Mouse (Mus musculus) left cerebral cortex, postnatal 25 days (tissue): Measurements from ENCODE around the gene Tgfb3. TPM values are rescaled to one million over a fixed set of nuclear protein-coding genes. Genes with fewer than 3 reads are reported as not detected.
A peak's percentile ranks its signal among the peaks of the same experiment; 100 is the strongest.

ENCODE experiments used
- DNase-seq, 2 experiments: peaks; one replicate each; pipeline ENCODE4 v3.0.0; 2022; ENCODE audit warnings: low spot score in 2 of 2, mixed read lengths in 1 of 2
- intact Hi-C: fragments of 180-260 bp; cut with DNase I; formaldehyde crosslinking; loops from one replicate; pipeline ENCODE4 v1.15.1; 2025
- total RNA-seq, 2 experiments: library from RNA; stranded (reverse); gene quantifications; 2 replicates each; pipeline ENCODE4 v1.2.3; 2021

The Tgfb3 gene
- total RNA-seq = 10 to 100 TPM; 13.9 to 15.2 TPM

DNA sequence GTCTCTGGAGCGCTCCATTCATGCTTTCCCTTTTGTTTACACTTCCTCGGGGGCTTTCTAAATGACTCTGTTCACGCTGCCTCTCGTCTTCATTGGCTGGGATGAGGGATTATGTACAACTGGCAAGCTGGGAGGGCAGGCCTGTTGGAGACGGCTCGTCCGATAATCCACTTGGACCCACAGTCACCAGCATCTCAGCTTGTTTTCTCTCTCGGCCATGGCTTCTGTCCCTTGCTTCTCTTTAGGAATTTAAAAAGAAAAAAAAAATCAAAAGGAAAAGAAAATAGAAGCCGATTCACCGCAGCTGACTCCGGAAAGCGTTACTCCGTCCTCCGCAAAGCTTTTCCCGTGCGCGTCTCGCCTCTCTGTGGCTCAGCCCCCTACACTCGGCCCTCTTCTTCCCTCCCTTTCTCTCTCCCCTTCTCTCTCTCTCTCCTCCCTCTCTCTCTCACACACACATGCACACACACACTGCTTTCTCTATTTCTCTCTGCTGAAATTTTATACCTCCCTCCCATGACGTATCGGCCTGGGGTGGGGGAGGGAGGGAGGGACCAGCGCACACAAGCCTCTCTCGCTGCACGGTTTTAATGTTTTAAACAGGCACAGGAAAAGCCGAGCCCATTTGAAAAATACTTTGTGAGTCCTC is at the start of gene Tgfb3:
Gene Tgfb3, minus strand, starts transcription at position 489 of the 649 bp plus-strand sequence.
- intact Hi-C loops = loop anchor here (1.0 to 10.0 kb wide), 7 partner anchors 56 to 334 kb away; partner anchors contain the start of genes Erg28, Flvcr2 and Ttll5
- peak in 1 of 2 experiments; percentile 72 for DNase-seq

DNA sequence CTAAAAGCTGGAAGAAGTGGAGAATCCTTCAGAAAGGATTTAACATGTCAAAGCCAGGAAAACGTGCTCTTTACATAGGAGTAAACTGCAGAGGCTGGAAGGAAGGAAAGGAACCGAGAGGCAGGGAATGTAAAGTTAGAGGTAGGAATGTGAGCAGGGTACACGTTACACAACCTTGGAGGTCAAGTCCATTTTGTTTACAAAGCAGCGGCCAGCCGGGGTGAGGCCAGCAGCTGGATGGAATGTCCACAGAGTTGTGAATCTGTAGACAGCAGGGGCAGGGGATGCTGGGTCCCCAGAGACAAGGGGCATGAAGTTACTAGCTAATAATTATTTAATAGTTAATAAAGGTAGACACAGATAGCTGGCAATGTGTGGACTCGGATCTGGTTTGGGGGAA is 49.3 kb upstream of the Tgfb3 start:
- intact Hi-C loops = no loop called here
- no peak for DNase-seq

DNA sequence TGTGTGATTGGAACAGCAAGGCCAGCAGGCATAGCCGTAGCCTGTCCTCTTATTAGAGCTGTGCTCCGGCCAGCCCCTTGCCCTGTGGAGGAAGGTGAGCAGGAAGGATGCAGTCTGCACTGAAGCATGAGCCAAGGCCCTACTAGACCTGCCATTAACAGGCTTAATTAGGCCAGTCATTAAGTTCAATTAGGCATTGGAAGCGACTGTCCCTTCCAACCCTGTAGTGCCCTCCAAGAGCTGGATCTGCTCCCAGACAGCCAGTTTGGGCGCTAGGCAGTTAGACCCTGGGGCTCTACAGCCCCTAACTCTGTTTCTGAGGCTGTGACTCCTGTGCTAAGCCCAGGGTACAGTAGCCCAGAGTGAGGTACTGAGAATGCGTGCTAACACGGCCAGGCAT is 45.2 kb upstream of the Tgfb3 start:
- intact Hi-C loops = no loop called here
- no peak for DNase-seq

DNA sequence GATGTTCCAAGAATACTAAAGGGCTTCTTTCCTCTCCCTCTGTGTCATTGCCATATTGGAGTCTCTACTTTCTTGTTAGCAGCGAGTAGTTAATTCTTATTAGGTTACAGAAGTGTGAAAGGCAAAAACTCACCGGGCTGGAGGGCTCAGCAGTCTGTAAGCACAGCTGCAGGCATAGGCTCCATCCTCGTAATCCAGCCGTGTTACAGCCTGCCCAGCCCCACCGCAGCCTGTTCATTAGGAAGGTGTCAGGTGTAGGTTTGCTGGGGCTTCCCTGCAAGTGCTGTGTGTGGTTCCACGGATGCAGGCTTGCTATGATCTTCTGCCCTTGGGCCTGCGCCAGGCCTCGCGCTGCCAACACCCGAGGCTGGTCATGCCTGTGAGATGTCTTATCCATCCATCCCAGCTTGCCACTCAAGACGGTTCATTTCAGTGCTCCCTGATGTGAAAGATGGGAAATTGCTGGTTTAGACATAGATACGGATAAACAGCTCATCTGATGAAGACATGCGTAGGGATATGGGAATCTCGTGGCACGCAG is 37.5 kb upstream of the Tgfb3 start:
- intact Hi-C loops = no loop called here
- no peak for DNase-seq

DNA sequence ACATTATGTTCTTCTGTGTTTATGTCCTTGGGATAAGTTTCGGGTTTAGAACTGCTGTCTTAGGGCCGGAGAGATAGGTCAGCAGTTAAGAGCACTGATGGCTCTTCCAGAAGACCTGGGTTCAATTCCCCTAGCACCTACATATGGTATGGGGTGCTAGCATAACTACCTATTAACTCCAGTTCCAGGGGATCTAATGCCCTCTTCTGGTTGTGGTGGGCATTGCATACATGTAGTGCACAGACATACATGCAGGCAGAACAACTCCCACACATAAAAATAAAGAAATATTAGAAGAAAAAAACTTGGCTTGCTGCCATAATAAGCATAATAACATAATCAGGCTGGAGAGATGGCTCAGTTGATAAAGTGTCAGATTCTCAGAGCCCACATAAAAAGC is 31.8 kb upstream of the Tgfb3 start:
- no peak for DNase-seq
- intact Hi-C loops = no loop called here

DNA sequence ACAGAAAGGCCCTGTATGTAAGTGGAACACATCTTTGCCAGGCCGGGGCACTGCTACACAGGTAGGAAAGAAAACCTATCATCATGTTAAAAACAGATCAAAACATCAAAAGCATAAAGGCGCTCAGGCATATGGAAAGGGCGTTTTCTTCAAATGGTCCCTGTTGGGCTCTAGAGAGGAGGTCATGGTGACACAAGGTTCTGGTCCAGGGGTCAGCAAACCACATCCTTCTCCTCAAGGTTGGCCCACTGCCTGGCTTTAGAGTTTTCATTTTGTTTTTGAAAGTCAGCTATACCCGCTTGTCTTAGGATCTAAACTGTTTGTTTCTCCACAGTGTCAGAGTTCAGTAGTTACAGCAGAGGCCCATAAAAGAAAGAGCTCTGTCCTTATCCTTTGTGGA is 30.7 kb upstream of the Tgfb3 start:
- no peak for DNase-seq
- intact Hi-C loops = no loop called here

DNA sequence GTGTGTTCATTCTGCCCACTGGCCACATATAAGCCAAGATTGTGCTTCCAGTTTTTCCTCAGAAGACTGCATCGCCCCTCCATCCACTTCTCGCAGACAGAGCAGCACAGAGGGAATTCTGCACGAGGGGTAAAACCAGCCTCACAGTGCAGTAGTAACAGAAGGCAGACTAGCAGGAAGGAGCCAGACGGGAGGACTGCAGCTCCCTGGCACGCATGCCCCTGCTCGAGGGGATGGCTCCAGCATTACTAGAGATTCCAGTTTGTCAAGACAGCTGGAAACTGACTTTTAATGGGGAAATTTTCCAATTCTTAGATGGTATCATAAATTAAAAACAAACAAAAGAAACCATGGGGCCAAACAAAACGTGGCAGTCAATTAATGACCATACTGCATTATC is 28.8 kb upstream of the Tgfb3 start:
- intact Hi-C loops = no loop called here
- no peak for DNase-seq

DNA sequence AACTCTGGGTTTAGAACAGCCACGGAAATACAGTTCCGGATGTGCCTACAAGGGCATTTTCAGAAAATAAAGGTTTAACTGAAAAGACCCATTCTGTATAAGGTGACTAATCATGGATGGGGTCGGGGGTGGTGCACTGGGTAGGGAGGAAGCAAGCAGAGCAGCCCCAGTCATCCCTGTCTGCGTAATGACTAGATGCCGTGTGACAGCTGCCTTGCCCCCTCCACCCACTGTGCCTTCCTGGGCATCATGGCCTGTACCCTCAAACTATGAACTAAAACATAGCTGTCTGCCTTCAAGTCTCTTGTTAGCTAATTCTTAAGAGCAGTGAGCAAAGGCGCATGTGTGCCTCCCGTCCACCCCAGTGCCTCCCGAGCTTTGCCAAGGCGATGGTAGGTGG is 27.2 kb upstream of the Tgfb3 start:
- DNase-seq = no peak
- intact Hi-C loops = no loop called here

DNA sequence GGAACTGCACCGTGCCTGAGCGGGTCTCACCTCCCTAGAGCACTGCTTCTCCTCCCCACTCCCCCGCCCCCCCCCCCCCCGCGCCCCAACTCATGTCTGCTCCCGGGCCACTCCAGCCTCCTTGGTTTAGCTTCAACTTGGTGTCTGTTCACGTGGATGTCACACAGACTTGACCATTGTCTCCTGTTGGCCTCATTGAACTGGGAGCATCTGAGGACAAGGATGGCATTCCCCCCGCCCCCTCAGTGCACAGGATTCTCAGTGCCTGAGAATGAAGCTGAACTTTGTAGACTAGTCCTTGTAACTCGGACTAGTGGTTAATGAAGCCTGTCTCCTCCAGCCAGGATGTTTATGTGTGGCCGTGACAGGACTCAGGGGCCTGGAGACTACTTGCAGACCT is 26.7 kb upstream of the Tgfb3 start:
- DNase-seq = no peak
- intact Hi-C loops = no loop called here

DNA sequence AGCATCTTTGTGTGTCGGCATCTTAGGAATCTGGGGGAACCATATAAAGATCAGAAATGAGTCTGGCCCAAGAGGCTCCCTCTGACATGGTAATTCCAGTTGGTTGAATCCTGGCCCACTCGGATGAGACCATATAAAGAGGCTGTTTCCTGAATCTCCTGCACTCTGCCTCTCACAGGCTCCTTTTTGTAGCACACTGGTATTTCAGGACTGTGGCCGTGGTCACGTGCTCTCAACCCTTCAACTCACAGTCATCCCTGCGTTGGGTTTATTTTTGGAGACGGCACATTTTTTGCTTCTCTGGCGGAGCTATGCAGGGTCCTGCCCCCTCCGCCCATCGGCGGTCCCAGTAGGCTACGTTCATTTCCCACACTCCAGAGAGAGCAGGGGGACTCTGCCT is 25.5 kb upstream of the Tgfb3 start:
- DNase-seq = peak in 1 of 2 experiments; percentile 59
- intact Hi-C loops = no loop called here

DNA sequence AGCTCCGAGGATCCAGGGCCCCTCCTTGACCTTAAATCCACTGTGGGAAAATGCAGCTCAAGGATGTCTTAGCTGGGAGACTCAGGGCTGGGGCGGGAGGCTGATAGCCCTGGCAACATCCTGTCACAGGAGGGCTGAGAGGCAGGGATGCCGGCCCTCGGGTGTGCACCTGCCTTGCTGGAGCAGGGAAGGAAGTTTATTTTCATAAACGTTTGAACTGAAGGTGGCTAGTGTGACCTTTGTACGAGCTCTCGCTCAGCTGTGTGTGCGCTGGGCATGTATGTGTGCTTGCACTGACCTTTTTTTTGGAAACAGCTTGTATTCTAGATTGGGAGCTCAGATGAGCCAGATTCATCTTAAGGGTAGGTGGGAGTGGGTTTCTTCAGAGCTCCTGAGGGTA is 25.0 kb upstream of the Tgfb3 start:
- intact Hi-C loops = no loop called here
- DNase-seq = no peak

DNA sequence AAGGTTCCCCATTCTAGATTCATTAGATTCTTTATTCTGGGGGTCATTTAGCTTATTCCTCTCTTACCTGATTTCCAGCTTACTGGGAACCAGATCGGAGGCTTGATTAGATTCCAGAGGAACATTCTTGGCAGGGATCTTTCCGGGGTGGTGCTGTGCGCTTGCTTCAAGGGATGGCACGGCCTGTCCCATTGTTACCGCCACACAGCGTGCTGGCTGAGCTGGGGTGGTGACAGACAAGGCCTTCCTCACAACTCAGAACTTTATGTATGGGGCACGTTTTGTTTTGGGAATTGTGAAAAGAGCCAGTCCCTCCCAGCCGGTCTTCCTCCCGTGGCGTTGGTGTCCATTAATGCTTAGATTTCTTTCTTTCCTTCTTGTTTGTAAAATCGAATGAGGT is 24.6 kb upstream of the Tgfb3 start:
- intact Hi-C loops = no loop called here
- no peak for DNase-seq

DNA sequence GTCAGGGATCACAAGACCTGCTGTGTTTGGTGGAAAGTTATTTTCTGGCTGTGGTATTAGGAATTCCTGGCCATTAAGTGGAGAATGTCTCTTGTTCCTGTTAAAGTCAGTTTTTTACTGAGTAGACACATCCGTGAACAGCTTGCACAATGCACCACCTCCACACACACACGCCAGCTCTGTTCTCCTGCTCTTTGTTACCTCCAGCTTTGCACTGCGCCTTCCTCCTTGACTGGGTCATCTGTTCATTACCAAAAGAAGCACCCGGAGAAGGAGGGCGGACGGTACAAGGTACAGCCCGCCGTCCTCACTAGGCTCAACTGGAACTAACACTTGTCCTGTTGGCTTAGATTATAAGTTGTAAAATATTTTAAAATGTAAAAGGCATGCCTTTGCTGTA is 23.8 kb upstream of the Tgfb3 start:
- no peak for DNase-seq
- intact Hi-C loops = no loop called here

DNA sequence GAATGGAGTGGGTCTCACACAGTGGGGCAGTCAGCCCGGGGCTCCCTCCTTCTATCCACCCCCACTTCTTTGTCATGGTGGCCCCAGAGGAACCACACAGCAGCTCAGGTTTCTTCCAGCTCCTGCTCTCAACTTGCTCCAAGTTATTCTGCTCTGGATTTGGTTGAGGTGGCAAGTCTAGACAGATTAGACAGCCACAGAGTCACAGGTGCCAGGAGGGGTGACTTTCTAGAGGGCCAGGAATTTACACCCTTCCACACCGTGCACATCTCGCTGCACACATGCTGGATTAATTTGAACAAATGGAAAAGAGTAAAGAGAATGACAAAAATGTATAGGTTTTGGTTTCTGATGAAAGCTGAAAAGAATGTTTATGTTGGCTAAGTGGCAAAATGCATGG is 21.9 kb upstream of the Tgfb3 start:
- no peak for DNase-seq
- intact Hi-C loops = no loop called here

DNA sequence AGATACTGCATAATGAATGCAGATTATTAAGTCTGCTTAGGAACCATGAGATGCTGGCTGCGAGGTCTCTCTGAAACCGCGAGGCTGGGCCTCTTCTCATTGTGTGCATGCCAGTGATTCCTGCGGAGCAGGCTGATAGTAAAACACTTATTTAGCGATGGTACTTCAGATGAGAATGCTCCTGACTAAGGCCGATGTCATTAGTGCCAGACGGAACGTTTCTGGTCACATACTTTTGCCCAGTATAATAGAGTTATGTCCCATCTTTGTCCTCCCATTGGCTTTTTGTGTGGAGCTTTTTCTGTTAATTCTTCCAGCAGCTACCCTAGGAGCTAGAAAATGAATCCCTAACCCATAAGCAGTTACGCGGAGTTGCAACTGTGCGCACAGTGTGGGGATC is 18.9 kb upstream of the Tgfb3 start:
- intact Hi-C loops = no loop called here
- DNase-seq = no peak

DNA sequence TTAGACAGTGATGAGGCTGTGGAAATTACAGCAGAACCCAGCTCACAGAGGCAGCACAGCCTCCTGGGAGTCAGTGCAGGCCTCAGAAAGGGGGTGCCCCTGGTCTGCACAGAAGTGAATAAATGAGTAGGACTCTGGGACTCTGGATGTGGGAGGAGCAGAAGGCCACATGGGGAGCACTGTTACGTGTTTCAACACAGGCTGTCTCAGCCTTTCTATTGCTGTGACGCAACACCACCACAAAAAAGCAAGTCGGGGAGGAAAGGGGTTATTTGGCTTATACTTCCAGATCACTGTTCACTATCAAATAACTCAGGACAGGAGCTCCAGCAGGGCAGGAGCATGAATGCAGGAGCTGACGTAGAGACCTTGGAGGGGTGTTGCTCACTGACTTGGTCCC is 17.0 kb upstream of the Tgfb3 start:
- DNase-seq = no peak
- intact Hi-C loops = no loop called here

DNA sequence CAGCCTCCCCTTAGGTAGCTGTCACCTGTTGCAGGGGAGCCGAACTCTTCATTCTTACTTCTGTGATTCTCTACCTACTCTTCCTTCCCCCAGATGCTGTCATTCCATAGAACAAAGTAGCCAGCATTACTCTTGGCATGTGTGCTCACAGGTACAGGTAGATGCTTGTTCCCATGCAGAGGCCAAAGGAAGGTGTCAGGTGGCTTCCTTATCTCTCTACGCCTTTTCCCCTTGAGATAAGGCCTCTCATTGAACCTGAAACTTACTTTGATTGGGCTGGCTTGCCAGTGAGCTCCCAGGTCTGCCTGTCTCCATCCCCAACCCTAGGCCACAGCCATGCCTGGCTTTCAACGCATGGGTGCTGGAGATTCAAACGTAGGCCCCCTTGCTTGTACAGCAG is 15.2 kb upstream of the Tgfb3 start:
- intact Hi-C loops = no loop called here

DNA sequence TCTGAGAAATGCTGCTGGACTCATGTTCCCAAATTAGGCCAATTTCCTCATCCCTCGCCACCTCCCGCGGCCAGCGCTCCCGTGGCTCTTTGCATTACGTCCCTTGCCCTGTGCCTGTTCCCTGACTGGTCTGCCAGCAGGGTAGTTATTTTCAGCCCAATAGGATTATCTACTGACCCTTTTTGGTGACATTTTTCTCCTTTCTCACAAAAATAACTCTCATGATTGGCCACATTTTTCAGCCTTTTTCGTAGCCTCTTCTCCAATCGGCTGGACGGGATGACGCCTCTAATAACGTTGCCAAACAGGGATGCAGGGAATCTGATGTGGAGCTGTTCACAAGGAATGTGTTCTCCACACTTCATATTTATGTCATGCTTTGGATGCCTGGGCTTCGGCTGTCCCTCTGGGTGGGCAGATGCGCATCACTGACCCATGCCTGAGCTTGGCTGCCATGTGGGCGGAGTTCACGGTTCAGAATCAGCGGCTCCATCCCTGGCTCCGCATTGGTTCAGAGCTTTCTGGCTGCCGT is 12.8 kb upstream of the Tgfb3 start:
- intact Hi-C loops = no loop called here
- DNase-seq = no peak

More for the DNA sequence above, 15.2 kb upstream of the Tgfb3 start:
- DNase-seq = no peak

DNA sequence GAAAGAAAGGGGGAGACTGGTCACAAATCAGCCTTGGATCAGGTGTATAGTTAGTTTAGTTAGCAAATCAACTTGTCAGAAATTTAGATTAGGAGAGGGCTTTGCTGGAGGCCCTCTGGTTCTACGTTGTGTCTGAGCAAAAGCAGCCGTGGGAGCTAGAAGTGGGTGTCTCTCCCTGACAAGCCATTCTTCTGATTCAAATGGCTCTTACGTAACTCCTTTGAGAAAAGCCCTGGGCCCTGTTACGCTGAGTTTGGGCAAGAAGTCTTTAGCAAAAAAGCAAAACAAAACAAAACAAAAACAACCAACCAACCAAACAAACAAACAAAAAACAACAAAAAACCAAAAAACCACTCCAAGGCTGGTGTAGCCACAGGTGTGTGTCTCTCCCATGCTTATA is 11.9 kb upstream of the Tgfb3 start:
- intact Hi-C loops = no loop called here
- DNase-seq = peak in 1 of 2 experiments; percentile 52

DNA sequence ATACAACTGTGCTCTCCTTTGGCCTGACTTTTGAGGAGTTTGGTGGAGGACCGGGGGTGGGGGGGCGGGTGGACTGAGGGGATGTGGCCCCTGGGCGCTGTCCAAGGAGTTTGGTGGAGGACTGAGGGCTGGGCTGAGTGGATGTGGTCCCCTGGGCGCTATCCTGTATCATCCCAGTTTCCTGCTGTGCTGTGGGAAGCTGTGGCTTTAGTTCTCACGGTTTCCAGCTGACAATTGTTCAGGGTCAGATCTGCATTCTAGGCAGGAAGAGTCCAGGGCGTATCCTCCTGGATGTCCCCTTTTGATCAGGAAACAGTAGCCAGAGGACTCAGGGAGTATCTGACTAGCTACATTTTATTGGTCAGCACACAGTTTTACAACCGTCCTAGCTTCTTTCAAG is 9.2 kb upstream of the Tgfb3 start:
- no peak for DNase-seq

DNA sequence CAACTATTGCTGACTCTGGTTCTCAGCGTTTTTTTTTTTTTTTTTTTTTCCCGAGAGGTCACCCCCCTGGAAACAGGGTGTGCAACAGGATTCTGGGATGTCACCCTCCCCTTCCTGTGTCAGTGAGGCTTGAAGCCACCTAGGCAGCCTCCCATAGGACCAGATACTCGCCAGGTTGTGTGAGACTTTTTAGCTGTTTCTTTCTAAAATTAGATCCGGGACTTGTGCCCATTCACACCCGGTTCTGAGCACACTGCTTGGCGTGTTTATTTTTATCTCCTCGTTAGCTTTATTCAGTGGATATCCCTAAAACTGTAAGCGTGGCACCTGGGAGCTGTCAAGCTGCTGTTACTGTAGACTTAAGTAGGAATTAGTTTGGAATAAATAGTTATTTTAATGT is 7.7 kb upstream of the Tgfb3 start:
- intact Hi-C loops = no loop called here
- DNase-seq = peak; percentile 34 to 72

More for the DNA sequence above, 9.2 kb upstream of the Tgfb3 start:
- intact Hi-C loops = no loop called here

DNA sequence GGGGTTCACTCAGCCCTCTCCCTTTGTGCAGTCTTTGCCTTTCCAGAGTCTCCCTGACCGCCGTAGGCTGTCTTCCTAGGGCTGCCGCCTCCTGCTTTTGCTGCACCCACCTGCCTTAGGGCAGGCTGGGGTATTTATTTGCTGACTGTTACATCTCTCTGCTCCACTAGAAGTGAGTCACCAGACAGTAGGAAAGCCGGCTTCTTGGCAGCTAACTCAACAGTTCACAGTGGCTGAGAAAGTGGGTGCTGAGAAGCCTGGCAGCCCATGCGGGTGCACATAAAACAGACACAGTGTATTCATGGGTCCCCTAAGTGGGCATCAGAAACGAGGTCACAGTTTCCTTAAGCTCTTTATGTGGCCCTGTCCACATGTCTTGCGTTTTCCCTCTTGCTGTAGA is 7.0 kb upstream of the Tgfb3 start:
- intact Hi-C loops = no loop called here
- DNase-seq = peak; percentile 47 to 88
